11 mouse cellular contexts compared by ENCODE assay signal in genomic region chr10:115012316-115012715, GRCm38 (mm10).
"Had no signal": no experiment of that assay in that cellular context is flagged by ENCODE, and none has a peak within 500 bp of the region (broad histone marks: within the 10 kb centered on the region; RNA-seq: fewer than 3 reads in every experiment).

No protein-coding gene starts in this region.

- H3K9ac ChIP-seq: limb, embryonic 13.5 days; liver, embryonic 14.5 days; midbrain, embryonic 12.5 days; neural tube, embryonic 13.5 days had no signal

- H3K36me3 ChIP-seq: limb, embryonic 13.5 days; midbrain, embryonic 12.5 days; neural tube, embryonic 13.5 days had no signal

- H3K9me3 ChIP-seq: limb, embryonic 13.5 days; midbrain, embryonic 12.5 days; neural tube, embryonic 13.5 days had no signal

- H3K27ac ChIP-seq: kidney, postnatal 0 days; limb, embryonic 13.5 days; liver, embryonic 14.5 days; neural tube, embryonic 13.5 days had no signal

- H3K4me3 ChIP-seq: limb, embryonic 13.5 days; midbrain, embryonic 12.5 days; neural tube, embryonic 13.5 days had no signal

- H3K4me2 ChIP-seq: midbrain, embryonic 12.5 days; neural tube, embryonic 13.5 days had no signal

- DNase-seq: kidney, adult 8-10 months; kidney, postnatal 36 days; lung, adult 18-20 months; right cerebral cortex, adult 18-20 months; right cerebral cortex, postnatal 25 days; thymus, postnatal 4 days had no signal

- H3K27me3 ChIP-seq: limb, embryonic 13.5 days; midbrain, embryonic 12.5 days; neural tube, embryonic 13.5 days had no signal
